Mouse (Mus musculus) liver, postnatal 0 days (tissue): ENCODE measurements around the gene Mslnl.

Experiments used
- CTCF ChIP-seq: sonication (generic); IDR thresholded peaks from 2 replicates; pipeline ENCODE4 v1.5.1; 2016; ENCODE audit warnings: antibody characterized with exemption, low read depth
- EP300 ChIP-seq: IDR thresholded peaks from 2 replicates; pipeline ENCODE4 v1.6.1; 2016; ENCODE audit warnings: antibody characterized with exemption, low read depth, mild to moderate bottlenecking

- TF ChIP-seq CTCF (no peak), EP300 (no peak)
Measured at GRCm38 (mm10) chr17:25738861-25739260, 3.0 kb downstream of the Mslnl start.
